Mouse (Mus musculus) midbrain, embryonic 12.5 days (tissue): ENCODE measurements at regions not wholly inside any gene's neighbourhood (a gene's known extent, or its start where the extent isn't known, plus 50 kb on each side); places are given as distances from the start of the nearest gene placed in this dataset.

Source experiments
- ATAC-seq: fragments of 200-750 bp; cut with Nextera tagmentation; 2 replicates; pipeline ENCODE4 v1.8.0; 2017; ENCODE audit warnings: low read depth, moderate TSS enrichment, moderate library complexity; ENCODE audit not compliant: low FRiP score
- H3K27ac ChIP-seq: fragments of 300-500 bp; sonication (generic); replicated peaks from 2 replicates; pipeline ENCODE4 v1.5.1; 2016; ENCODE audit warnings: mild to moderate bottlenecking
- H3K27me3 ChIP-seq: fragments of 300-500 bp; sonication (generic); 2 replicates; pipeline ENCODE4 v1.6.1; 2016; ENCODE audit warnings: mild to moderate bottlenecking
- H3K36me3 ChIP-seq: fragments of 300-500 bp; sonication (generic); 2 replicates; pipeline ENCODE4 v1.6.1; 2016
- H3K4me1 ChIP-seq: fragments of 300-500 bp; sonication (generic); 2 replicates; pipeline ENCODE4 v1.6.1; 2016
- H3K4me2 ChIP-seq: fragments of 300-500 bp; sonication (generic); replicated peaks from 2 replicates; pipeline ENCODE4 v1.6.1; 2016; ENCODE audit warnings: mild to moderate bottlenecking, moderate library complexity
- H3K4me3 ChIP-seq: fragments of 300-500 bp; sonication (generic); 2 replicates; pipeline ENCODE4 v1.5.1; 2016; ENCODE audit warnings: mild to moderate bottlenecking
- H3K9ac ChIP-seq: fragments of 300-500 bp; sonication (generic); replicated peaks from 2 replicates; pipeline ENCODE4 v1.6.1; 2016; ENCODE audit warnings: mild to moderate bottlenecking, moderate library complexity
- H3K9me3 ChIP-seq: fragments of 300-500 bp; sonication (generic); 2 replicates; pipeline ENCODE4 v1.6.1; 2016; ENCODE audit warnings: mild to moderate bottlenecking
- WGBS: fragments of 180-500 bp; shearing (Covaris S2); methylation state at CpG from one replicate; pipeline ENCODE4 v1.1.7; 2016; 5-methylcytosine and 5-hydroxymethylcytosine counted together

DNA sequence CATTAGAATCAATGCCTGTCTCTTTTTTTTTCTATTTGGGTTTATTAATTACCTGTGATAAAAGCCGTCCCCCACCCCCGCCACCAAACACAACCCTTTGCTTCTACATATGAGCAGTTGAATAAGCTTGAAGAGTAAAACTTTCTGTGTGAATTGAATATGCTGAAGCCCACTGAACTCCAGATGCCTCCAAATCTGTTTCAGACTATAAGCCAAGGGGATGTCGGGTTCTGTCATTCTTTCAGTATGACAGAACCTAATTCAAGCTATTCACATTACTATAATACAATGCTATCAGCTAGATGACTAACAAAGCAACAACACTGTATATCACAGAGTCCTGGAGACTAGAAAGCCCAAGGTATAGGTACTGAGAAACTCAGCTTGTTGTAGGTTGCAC, 475.8 kb downstream of the Galc start:
- Histone ChIP-seq H3K9ac (no peak overlapping the region), H3K36me3 (no peaks in the 10 kb centered on the region), H3K4me2 (no peak overlapping the region), H3K27me3 (no peaks in the 10 kb centered on the region), H3K9me3 (no peaks in the 10 kb centered on the region), H3K4me1 (no peaks in the 10 kb centered on the region), H3K27ac (no peak overlapping the region), H3K4me3 (no peak overlapping the region)
- ATAC-seq: no peak
- 93% methylated on average over 3 of the region's 3 CpGs for WGBS

DNA sequence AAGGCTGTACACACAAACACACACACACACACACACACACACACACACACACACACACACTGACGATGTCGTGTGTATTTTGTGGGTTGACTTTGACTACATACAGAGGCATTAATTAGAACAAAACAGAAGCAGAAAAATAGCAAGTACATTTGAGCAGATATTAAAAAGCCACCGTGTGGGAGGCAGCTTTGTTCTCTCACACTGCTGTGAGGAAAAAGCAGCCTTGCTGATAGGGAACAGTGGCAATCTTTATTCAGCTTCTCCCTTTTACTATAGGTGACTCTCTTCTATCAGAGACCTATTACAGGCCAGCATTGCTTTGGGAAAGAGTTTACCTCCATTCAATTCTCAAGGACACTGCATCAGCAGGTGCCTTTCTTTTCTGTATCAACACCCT, 500.1 kb downstream of the Galc start:
- H3K36me3 ChIP-seq: no peaks in the 10 kb centered on the region
- WGBS: 84% methylated on average over 3 of the region's 3 CpGs
- no peak for ATAC-seq
- no peak overlapping the region for H3K27ac ChIP-seq
- H3K4me2 ChIP-seq: no peak overlapping the region
- H3K9me3 ChIP-seq: no peaks in the 10 kb centered on the region
- no peak overlapping the region for H3K9ac ChIP-seq
- no peaks in the 10 kb centered on the region for H3K4me1 ChIP-seq
- no peaks in the 10 kb centered on the region for H3K27me3 ChIP-seq
- H3K4me3 ChIP-seq: no peak overlapping the region

DNA sequence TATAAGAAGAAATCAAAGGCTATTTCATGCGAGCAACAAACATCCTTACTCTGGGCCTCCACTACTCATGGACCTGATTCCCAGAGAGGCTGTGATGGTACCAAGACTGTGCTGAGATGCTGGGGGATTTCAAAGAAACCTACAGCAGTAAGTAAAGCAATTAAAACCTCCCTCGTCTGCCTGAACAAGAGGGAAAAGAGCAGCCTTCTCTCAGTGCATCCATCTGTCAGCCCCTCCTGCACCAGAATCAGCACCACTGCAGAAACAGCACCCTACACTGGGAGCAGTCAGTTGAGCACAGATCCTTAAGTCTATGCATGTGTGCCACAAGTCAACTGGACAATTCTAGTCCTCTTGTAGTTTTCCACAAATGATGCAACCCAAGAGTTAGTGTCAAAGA, 500.6 kb downstream of the Galc start:
- Histone ChIP-seq H3K4me1 (no peaks in the 10 kb centered on the region), H3K9me3 (no peaks in the 10 kb centered on the region), H3K9ac (no peak overlapping the region), H3K27ac (no peak overlapping the region), H3K4me2 (no peak overlapping the region), H3K36me3 (no peaks in the 10 kb centered on the region), H3K27me3 (no peaks in the 10 kb centered on the region), H3K4me3 (no peak overlapping the region)
- WGBS: 59% methylated on average over 2 of the region's 2 CpGs
- ATAC-seq: peak; percentile 41; the same call in 1 of the 2 replicates

DNA sequence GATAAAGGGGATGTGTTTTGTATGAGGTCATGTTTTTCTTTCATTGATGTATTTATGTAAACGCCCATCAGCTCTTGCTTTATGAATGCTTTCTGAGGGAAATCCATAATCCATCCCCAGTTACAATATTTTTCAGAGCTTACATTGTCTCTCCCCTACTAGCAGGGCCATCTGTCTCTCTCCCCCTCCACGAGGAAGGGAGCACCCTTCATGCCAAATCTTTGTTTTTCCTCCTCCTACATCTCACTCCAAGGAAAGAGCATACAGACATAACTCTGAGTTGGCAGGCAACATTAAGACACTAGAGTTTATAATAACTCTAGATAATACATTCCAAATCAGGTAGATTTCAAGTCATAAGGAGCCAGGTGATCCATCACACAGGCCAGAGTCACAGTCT, 509.1 kb downstream of the Galc start:
- ATAC-seq: no peak
- WGBS: 70% methylated on average over 2 of the region's 2 CpGs

DNA sequence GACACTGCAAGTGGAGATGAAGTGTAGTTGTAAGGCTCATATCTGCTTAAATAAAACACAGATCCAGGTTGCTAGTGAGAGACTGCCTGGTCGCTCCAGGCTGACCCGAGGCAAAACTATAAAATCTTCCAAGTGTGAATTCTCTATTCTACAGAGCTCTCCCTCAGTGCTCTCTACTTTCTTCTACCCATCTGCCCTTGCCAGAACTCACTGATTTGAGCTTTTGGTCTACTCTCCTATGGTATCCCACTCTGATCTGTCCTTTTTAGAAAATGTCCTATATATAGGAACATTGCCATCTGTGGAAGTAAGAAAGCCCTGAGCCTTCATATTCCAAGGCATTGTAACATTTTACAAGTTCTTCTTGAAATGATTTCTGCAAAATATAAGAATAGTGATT, 518.3 kb downstream of the Galc start:
- Histone ChIP-seq H3K4me2 (no peak overlapping the region), H3K27me3 (no peaks in the 10 kb centered on the region), H3K36me3 (no peaks in the 10 kb centered on the region), H3K4me1 (no peaks in the 10 kb centered on the region), H3K27ac (no peak overlapping the region), H3K4me3 (no peak overlapping the region), H3K9ac (no peak overlapping the region), H3K9me3 (no peaks in the 10 kb centered on the region)
- 79% methylated on average over 2 of the region's 2 CpGs for WGBS
- ATAC-seq: no peak

More for the DNA sequence above, 509.1 kb downstream of the Galc start:
- H3K9ac ChIP-seq: no peak overlapping the region
- no peak overlapping the region for H3K4me2 ChIP-seq
- no peaks in the 10 kb centered on the region for H3K9me3 ChIP-seq
- no peaks in the 10 kb centered on the region for H3K36me3 ChIP-seq
- H3K27me3 ChIP-seq: no peaks in the 10 kb centered on the region
- H3K27ac ChIP-seq: no peak overlapping the region
- no peak overlapping the region for H3K4me3 ChIP-seq
- no peaks in the 10 kb centered on the region for H3K4me1 ChIP-seq

DNA sequence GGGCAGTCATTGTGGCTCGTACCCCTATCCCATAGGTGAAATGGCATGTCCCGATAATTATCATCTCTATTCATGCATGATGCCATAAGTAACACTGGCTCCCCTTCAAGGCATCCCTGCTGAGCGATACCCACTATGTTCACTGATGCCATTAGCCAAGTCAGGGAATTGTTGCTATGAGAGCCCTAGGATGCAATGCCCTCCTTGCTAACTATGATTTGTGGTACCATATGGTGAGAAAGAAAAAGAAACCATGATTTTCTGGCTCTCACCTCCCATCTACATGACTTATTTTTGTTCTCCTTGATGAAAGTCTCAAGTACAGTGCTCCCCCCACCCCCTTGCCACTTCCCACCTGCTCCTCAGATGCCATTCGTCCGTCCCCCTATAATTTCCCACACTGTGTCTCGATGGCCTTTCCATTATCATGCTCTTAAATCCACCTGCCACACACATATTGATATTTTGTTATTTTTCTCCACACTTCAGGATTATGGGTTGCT, 527.1 kb downstream of the Galc start:
- no peak overlapping the region for H3K4me2 ChIP-seq
- no peak overlapping the region for H3K4me3 ChIP-seq
- WGBS: 82% methylated on average over 6 of the region's 6 CpGs
- H3K27me3 ChIP-seq: no peaks in the 10 kb centered on the region
- no peaks in the 10 kb centered on the region for H3K36me3 ChIP-seq
- H3K9ac ChIP-seq: no peak overlapping the region
- H3K4me1 ChIP-seq: no peaks in the 10 kb centered on the region
- no peak for ATAC-seq
- H3K27ac ChIP-seq: no peak overlapping the region
- no peaks in the 10 kb centered on the region for H3K9me3 ChIP-seq

DNA sequence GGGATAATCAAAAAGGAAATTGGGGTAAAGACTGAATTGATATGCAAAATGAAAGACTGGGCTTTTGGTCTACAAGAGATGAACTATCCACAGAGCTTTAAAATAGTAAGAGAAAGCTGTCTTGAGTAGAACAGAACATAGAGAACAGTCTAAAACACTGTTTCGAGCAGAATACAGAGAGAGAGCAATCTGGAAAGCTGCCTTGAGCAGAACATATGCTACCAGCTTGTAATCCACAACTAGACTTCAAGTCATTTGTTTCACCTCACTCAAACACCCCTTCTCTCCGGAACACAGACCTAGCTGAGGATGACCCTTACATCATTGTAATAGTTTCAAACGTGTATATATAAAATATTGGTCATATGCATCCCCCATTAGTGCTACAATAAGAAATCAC, 538.7 kb downstream of the Galc start:
- H3K27me3 ChIP-seq: no peaks in the 10 kb centered on the region
- no peaks in the 10 kb centered on the region for H3K4me1 ChIP-seq
- WGBS: 82% methylated on average over 3 of the region's 3 CpGs
- H3K27ac ChIP-seq: no peak overlapping the region
- ATAC-seq: no peak
- no peak overlapping the region for H3K9ac ChIP-seq
- no peak overlapping the region for H3K4me2 ChIP-seq
- no peaks in the 10 kb centered on the region; the same call in 1 of the 2 replicates for H3K9me3 ChIP-seq
- H3K4me3 ChIP-seq: no peak overlapping the region
- H3K36me3 ChIP-seq: no peaks in the 10 kb centered on the region

DNA sequence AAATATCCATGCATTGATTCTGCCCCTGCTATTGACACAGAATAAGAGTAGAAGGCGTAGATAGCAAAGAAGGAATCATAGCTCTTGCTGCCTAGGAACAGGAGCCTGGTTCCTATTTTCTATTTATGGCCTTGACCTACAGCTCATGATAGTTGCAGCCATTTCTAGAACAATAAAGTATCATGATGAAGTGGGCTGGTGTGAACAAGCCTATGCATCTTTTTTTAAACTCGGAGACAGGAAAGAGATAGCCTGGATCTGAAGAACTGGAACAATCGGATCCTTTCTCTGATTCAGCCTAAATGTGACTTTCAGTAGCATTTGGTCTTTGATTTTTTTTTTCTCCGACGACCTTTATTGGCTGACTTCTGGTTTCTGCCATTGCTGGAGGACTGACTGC, 541.4 kb downstream of the Galc start:
- no peak overlapping the region for H3K4me2 ChIP-seq
- WGBS: 85% methylated on average over 5 of the region's 5 CpGs
- no peaks in the 10 kb centered on the region for H3K27me3 ChIP-seq
- no peaks in the 10 kb centered on the region for H3K4me1 ChIP-seq
- no peak for ATAC-seq
- no peak overlapping the region for H3K4me3 ChIP-seq
- no peak overlapping the region for H3K27ac ChIP-seq
- no peak overlapping the region for H3K9ac ChIP-seq
- no peaks in the 10 kb centered on the region for H3K36me3 ChIP-seq
- H3K9me3 ChIP-seq: no peaks in the 10 kb centered on the region; the same call in 1 of the 2 replicates
